Mouse (Mus musculus) frontal cortex, adult 2 months (tissue): ENCODE results near the gene Gorasp1. TPM values are rescaled to one million over a fixed set of nuclear protein-coding genes. Genes with fewer than 3 reads are reported as not detected.

Experiments used
- polyA plus RNA-seq: library from polyadenylated mRNA; depleted of rRNA; stranded (reverse); fragments of >200 nt; gene quantifications from 2 replicates; pipeline ENCODE4 v1.2.3, GENCODE M21; 2012; rRNA removed

Gorasp1 gene
- polyA plus RNA-seq, 1 experiment: 24.0 TPM

Other genes with a start within 250 kb of the Gorasp1 start
- gene Scn10a, start 218.2 kb downstream of the Gorasp1 start, polyA plus RNA-seq: 0.10 and 0.17 TPM in 2 replicates
- 0.04 TPM in 2 replicates for gene Scn11a, start 112.1 kb downstream of the Gorasp1 start, polyA plus RNA-seq
- 63.7 and 73.3 TPM in 2 replicates for gene Wdr48, start 42.7 kb downstream of the Gorasp1 start, polyA plus RNA-seq
- 0.34 and 0.63 TPM in 2 replicates for gene Ttc21a, start within 50 bp of the Gorasp1 start, polyA plus RNA-seq
- 11.2 and 16.6 TPM in 2 replicates for gene Csrnp1, start 47.1 kb upstream of the Gorasp1 start, polyA plus RNA-seq
- gene Xirp1, start 86.0 kb upstream of the Gorasp1 start, polyA plus RNA-seq: 0.04 TPM in 2 replicates
- 25.2 and 37.6 TPM in 2 replicates for gene Cx3cr1, start 132.3 kb upstream of the Gorasp1 start, polyA plus RNA-seq
- 0.08 TPM in 1 of 2 replicates, not detected in the other for gene Ccr8, start 154.5 kb upstream of the Gorasp1 start, polyA plus RNA-seq
- gene Slc25a38, start 172.8 kb upstream of the Gorasp1 start, polyA plus RNA-seq: 22.2 and 23.2 TPM in 2 replicates
- gene Rpsa, start 190.1 kb upstream of the Gorasp1 start, polyA plus RNA-seq: 932 and 941 TPM in 2 replicates
- 566 and 676 TPM in 2 replicates for gene Mobp, start 212.1 kb upstream of the Gorasp1 start, polyA plus RNA-seq